Mouse (Mus musculus) left cerebral cortex, postnatal 25 days (tissue): ENCODE measurements around the gene Dtx4. TPM values are rescaled to one million over a fixed set of nuclear protein-coding genes. Genes with fewer than 3 reads are reported as not detected.
A peak's percentile ranks its signal among the peaks of the same experiment; 100 is the strongest.
"Not testable (repeated sequence)": the region's sequence is repeated elsewhere in the genome, so short reads cannot be mapped to it uniquely, and the experiment has no call there.

Experiments used
- DNase-seq, 2 experiments: peaks; one replicate each; pipeline ENCODE4 v3.0.0; 2022; ENCODE audit warnings: low spot score in 2 of 2, mixed read lengths in 1 of 2
- intact Hi-C: fragments of 180-260 bp; cut with DNase I; formaldehyde crosslinking; loops from one replicate; pipeline ENCODE4 v1.15.1; 2025
- total RNA-seq, 2 experiments: library from RNA; stranded (reverse); gene quantifications; 2 replicates each; pipeline ENCODE4 v1.2.3; 2021

Gene Dtx4
- total RNA-seq, result 10 to 100 TPM; 32.7 to 37.1 TPM

DNA sequence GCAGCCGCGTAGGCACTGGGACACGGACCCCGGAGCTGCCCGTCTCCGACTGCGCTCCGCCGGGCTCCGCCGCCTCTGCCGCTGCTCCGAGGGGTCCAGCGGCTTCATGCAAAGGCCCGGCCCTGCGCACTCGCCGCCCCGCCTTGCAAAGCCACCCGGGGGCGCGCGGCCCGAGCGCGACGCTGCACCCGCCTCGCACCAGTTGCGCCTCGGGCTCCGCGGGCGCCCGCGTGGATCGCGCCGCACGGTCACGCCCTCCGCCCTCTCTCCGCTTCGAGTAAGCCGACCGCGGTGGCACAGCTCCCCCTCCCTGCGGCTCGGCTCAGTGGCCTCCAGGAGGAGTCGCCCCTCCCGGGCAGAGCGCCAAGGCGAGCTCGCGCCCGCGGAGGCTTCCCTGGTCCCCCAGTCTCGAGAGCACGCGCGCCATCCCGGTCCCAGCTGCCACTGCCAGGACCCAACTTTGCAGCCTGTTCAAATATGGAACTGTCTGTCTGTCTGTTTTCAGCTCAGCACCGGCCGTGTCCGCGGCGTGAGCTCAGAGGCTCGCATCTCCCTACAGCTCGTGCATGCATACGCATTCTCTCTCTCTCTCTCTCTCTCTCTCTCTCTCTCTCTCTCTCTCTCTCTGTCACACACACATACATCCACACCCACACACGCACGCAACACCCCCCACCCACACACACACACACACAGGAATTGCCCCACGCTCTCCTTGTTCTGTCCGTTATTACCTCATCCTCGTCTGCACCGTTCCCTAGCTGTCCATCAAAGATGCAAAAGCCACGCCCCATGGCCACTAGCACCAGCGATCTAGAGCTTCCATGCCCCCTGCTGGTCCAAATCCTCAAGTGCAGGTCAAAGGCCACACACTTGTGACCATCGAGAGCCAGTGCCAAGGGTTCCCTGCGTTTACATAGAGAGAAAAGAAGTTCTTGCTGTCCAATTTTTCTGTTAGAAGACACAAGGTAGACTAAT, at the start of gene Dtx4:
Gene Dtx4, minus strand, starts transcription at position 85 of the 978 bp plus-strand sequence.
- intact Hi-C loops, result loop anchor here (5.0 kb wide), 5 partner anchors 34 to 489 kb away; partner anchors contain the start of genes Lpxn and Zfp91
- DNase-seq, result peak; percentile 93 to 96

DNA sequence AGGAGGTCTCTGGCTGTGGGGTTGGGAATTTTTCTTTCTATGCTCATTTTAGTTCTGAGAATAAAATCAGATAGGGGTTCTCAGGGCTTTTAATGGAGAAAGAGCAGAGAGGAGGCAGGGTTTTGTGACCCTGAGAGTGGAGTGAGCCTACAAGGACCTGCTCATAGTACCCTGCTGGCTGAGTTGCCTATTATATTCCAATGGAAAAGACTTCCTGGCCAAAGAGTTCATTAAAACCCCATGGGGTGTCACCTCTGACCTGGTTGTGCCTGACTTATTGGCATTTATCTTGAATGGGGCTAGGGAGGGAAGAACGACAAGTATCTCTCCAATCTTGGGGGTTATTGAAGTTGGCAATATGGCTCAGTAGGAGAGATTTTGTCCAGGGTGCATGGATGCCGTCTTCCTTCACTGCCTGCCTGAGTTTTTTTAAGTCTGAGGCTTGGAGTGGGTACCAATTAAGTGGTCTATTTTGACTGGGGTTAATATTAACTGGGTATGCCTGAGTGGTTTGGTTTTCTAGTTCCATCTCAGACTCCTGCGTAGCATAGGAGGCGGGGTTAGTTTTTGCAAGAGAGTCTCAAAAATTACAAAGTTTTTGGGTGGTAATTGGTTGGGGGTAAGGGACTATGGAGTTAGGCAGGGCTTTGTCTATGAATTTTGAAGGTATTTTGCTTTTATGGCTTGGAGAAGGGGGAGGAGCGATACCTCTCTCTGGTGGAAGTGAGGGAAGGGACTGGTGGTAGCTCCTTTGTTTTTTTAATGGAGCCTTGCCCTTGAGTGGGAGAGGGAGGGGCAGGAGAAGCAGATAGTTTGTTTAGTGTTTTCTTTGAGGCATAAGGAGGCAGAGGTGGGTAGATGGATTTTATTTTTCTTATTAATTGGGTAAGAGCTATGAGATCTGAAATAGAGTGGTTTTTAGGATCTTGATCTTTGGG, 49.0 kb upstream of the Dtx4 start:
- intact Hi-C loops, result no loop called here

DNA sequence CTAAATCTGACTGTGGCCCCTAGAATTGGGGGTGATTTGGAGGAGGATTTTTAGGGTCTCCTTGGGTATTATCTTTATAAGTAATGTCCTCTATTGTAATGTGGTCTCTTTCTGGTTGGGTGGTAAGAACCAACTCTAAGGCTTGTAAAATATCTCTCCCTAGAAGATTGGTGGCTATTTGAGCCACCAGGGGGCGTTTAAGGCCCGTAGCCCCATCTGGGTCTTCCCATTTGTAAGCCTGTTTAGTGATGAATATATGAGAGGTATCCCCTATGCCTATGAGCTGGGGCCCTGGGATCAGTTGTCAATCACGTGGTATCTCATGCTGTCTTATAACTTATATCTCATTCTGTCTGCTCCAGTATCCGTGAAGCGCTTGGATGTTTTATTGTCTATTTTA, 47.9 kb upstream of the Dtx4 start:
- DNase-seq, result no peak
- intact Hi-C loops, result no loop called here

More for the DNA sequence above, 49.0 kb upstream of the Dtx4 start:
- DNase-seq, result no peak

DNA sequence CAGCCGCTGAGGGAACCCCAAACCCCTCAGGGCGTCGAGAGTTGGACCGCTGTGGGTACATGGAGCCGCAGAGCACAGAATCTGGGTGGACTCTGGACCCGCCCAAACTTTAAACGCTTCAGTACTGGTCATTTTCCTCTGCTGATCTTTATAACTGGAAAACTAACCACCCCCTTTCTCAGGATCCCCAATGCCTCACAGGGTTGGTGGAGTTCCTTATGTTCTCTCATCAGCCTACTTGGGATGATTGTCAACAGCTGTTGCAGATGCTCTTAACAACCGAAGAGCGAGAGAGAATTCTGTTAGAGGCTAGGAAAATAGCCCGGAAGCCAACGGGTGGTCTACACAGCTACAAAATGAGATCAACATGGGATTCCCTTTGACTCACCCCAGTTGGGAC, 44.2 kb upstream of the Dtx4 start, which contains the start of gene Fam111a:
Gene Fam111a, plus strand, starts transcription at position 301 of the 400 bp plus-strand sequence.
- intact Hi-C loops, DNase-seq: not testable (repeated sequence)

DNA sequence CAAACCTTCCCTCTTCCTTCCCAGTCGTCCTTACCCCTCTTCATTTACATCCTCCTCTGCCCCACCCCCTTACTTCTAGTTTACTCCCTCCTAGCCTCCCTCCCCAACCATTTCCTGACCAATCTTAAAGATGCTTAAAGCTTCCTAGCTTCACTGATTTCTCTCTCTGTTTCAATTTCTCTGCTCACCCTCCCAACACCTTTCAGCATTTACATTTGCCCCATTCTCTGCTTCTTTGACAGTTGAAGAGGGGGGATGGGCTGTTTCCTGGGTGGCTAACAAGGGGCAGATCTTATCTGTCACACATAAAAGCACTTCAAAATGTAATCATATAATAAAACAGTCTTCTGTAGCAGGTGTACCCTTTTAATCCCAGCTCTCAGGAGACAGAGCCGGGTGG, 40.4 kb upstream of the Dtx4 start:
- intact Hi-C loops, result no loop called here
- DNase-seq, result no peak

DNA sequence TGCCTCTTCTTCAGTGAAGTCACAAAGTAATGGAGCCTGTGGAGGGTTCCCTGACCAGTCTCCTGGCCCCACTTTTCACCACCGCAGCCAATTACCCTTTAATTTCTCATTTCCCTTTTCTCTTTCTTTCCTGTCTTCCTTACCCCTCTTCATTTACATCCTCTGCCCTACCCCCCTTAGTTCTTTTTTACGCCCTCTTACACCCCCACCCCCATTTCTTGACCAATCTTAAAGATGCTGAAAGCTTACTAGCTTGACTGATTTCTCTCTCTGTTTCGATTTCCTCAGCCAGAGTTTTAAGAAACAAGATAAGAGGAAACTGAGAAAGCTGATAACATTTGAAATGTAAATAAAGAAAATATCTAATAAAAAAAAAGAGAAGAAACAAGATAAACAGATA, 39.5 kb upstream of the Dtx4 start:
- intact Hi-C loops, result no loop called here
- DNase-seq, result no peak

DNA sequence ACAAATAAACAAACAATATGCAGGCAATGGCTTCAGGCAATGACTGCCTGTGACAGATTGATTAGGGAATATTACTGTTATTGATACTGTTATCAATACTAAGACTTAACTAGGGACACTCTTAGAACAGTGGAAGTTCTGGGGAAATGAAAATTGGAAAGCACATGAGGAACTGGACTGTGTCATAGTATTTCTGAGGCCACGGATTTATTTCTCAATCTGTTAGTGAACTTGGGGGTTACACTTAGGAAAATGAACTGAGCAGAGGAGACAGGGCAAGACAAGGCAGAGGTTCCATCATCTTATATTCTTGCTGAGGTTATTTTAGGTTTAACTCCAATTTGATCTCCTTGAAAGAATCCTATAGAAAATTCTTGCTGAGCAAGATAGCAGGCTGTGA, 38.7 kb upstream of the Dtx4 start:
- no peak for DNase-seq
- intact Hi-C loops, result no loop called here

DNA sequence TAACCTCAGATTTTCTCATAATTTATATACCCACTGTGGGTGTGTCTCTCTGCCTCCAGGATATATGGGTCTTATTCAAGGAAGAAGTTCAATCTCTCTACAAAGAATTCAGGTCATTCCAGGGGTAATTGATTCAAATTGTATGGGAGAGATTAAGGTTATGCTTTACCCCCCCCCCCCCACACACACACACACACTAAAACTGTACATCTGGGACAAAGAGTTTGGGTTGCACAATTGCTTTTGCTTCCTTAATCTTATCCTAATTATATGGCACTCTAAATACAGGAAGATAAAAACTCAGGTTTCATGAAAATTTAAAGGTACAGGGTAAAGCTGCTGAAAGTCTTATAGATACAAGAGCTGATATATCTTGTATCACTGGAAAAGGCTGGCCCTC, 35.9 kb upstream of the Dtx4 start:
- intact Hi-C loops, result no loop called here
- no peak for DNase-seq

DNA sequence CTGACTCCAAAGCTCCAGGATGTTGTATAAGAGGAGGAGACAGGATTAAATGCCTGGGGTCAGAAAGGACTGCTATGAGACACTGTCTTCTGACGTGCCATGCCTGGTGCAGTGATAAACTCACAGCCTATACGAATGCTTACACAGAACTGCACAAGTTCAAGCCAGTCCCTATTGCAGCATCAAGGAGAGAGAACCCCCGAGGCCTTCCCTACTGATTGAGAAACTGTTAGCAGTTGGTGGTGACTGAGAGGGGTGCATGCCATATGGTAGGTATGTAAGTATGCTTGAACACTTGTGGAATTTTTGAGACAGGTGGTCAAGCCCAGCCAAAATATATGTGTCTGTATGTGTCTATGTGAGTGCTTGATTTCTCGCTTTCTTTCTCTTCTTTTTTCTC, 22.1 kb upstream of the Dtx4 start:
- DNase-seq, result no peak
- intact Hi-C loops, result no loop called here

DNA sequence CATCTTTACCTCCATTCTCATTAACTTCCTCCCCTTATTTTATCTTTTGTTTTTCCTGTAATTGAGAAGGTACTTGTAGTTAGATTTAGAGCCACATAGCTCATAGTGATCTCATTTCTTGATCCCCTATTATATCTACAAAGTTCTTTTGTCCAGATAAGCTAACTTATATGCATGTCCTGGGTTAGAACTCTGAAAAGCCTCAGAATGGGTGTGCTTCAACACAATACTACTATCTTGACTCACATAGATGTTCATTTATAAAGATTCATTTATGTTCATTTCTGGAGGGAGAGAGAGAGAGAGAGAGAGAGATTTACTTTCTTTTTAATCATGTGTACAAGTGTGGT, 17.3 kb upstream of the Dtx4 start:
- intact Hi-C loops, result loop anchor here (1.0 to 5.0 kb wide), 4 partner anchors 74 to 1299 kb away; partner anchors contain the start of genes Lpxn, Olfr1499 and Zfp91
- no peak for DNase-seq

DNA sequence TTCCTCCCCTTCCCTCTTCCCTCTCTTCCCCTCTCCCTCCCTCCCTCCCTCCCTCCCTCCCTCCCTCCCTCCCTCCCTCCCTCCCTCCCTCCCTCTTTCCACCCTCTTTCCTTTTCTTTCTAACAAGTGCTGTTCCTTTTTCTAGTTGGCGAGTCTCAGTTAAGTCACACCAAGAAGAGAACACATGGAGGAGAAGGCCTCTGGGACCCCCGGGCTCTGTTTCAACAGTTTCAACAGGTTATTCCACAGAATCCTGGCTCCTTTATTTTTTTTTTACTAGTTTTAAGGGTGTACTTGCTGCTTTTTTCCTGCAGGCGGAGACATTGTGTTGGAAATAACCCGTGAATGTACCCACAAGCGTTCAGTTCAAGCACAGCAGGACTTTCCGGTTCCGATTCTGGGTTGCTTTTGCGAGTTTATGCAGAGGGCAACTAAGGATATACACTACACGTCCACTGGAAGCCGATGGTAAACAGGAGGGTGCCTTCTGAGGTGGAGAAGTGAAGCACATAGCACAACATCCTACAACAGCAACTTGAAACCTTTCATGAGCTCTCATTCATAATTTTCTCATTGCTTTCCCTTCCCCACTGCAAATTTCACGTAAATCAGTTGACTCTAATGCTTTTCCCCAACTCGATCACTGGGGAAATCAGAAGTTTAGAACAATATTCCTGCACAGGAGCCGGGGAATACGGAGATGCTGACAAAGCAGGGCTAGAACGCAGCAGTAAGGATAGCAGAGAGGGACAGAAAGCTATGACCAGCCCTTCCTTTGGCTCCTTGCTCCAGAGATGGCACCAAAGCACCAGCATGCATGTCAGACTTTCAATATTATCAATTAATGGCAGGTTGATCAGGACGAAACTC, 16.7 kb upstream of the Dtx4 start:
- intact Hi-C loops, result loop anchor here (1.0 to 5.0 kb wide), 4 partner anchors 74 to 1299 kb away; partner anchors contain the start of genes Lpxn, Olfr1499 and Zfp91
- DNase-seq, result peak; percentile 72 to 85

DNA sequence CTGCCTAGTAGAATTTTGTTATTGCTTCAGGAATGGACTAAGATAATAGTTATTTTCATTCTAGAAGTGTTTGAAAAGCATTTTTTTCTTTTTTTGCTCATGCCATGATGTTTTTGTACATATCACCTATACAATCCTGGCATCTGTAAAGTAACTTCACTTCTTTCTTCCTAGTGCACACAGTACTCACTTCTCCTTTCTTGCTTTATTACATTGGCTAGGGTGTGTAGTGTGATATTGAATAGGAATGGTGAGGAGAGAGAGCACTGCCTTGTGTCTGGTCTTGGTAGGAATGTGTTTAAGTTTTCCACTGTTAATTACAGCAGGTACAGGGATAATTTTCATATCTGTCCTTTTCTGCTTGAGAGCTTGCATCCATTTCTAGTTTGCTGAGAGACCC, 13.4 kb upstream of the Dtx4 start:
- DNase-seq, result no peak
- intact Hi-C loops, result loop anchor here (5.0 kb wide), 2 partner anchors 303 to 1303 kb away; partner anchors contain the start of gene Olfr1499

DNA sequence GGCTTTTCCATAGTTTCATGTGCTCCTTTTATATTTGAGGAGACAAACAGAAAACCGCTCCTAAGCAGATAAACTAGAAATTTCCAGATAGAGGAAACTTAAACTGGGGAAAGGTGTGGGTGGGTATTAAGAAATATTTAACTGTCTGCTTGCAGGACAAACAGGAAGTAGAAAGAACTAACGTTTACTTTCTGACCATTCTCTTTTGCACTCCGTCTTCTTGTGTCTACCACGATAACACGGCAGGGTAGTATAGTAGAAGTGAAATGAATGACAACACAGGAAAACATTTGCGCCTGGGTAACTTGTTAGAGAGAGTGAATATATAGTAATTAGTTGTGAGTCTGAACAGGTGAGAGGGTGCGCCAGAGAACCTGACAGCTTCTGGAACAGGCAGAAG, 1.5 kb upstream of the Dtx4 start:
- DNase-seq, result no peak
- intact Hi-C loops, result loop anchor here (5.0 kb wide), 5 partner anchors 35 to 490 kb away; partner anchors contain the start of genes Lpxn and Zfp91

DNA sequence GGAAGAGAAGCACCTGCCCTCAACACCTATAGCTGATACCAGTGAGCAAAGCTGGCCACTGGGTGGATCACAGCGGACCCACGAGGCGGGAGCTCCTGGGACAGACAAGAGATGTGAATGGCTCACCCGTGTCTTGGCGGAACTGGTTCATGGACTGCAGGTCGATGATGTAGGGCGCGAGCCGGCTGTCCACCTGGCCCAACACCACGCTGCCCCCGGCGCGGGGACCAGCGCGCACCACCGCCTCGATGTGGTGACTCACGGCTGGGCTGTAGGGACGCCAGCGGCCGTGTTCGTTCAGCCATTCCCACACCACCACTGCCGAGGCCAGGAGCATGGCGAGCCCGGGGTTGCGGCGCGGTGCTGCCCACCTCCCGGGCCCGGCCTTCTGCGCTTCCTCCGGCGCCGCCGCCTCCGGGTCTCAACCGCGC, 358 bp downstream of the Dtx4 start:
- intact Hi-C loops, result loop anchor here (5.0 kb wide), 5 partner anchors 34 to 489 kb away; partner anchors contain the start of genes Lpxn and Zfp91
- DNase-seq, result peak; percentile 49 to 60

DNA sequence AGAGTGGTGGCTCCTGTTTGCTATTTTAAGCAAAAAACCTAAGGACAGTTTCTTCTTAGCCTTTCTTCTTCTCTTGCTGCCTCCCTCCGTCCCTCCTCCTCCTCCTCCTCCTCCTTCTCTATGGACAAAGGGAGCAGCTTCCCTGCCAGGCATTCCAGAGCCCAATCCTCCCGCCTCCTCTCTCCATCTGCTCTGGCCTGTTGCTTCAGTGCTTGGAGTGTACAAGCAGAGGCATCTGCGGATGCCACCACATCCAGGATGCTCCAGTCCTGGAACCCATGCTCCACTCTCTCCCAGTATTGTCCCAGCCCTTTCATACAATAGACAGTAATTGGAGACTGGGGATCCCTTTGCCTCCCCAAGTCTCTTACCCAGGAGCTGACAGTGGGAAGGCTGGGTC, 1.1 kb downstream of the Dtx4 start:
- peak; percentile 69 to 95 for DNase-seq
- intact Hi-C loops, result loop anchor here (5.0 kb wide), 5 partner anchors 33 to 488 kb away; partner anchors contain the start of genes Lpxn and Zfp91

DNA sequence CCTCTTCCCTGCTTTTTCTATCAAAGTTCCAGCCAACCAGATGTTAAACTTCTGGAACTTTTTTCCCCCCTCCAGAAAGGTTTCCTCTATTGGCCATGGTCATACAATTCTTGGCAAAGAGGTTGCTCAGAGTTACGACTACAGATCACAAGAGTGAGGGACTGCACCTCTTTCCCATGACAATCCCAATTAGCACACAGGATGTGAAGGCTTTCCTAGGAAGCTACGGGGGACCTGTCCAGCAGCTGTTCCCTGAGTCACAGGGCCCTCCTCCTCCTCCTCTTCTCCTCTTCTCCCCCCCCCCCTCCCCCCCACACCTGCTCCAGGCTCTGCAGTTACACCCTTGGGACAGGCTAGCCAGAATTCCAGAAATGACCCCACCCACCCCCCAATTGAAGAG, 1.8 kb downstream of the Dtx4 start:
- intact Hi-C loops, result no loop called here
- no peak for DNase-seq

DNA sequence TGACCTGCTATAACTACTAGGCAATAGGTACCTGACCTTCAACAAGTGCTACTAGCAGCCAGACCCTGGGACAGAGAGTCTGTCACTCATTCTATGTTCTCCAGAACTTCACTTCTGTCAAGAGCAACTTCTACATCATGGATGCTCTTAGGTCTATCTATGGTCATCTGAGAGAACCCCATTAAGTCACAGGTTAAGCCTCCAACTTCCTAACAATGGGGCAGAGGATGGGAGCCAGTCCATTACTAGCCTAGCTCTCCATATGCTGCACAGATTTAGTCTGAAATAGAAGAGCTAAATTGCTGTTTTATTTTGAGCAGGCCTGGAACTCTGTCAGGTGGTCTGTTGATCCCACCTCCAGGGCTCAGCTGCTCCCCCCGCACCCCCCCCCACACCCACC, 2.3 kb downstream of the Dtx4 start:
- DNase-seq, result peak in 1 of 2 experiments; percentile 26
- intact Hi-C loops, result no loop called here

DNA sequence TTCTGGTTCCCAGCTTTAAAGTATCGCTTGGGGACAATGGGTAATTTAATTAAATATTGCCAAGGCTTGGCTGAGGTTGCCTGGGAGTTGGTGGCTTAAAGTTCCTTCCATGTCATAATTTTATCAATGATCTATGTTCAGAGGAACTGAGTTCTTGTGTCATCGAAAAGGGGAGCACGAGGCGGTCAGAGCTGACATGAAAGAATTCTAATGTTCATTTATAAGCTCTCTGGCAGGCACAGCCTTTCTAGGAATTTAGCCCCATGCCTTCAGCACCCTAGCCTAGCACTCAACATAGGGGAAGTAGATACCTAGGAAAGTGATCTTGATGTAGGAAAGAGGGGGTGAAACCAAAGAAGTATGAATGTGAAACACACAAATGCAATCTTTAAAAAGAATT, 2.9 kb downstream of the Dtx4 start:
- intact Hi-C loops, result no loop called here
- DNase-seq, result no peak

DNA sequence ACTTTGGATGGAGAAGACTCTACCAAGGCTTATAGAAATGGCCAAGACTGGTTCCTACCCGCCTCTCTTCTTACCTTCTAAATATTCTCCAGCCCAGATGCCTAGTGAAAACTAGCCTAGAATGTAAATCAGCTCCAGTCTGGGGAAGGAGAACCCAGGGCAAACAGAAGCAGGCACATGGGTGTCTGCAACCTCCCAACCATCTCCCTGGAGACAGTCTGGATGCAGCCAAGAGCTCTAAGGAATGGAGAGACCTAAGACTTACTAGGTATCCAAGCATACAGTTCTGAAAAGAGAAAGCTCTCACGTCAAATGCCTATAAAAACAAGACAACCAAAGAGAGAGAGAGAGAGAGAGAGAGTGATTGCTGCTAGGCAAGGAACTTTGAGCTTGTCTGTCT, 3.3 kb downstream of the Dtx4 start:
- peak in 1 of 2 experiments; percentile 57 for DNase-seq
- intact Hi-C loops, result no loop called here
